Mouse (Mus musculus) R1 (cell line): ENCODE data around the gene Rnase1.
"Not testable (repeated sequence)": the region's sequence is repeated elsewhere in the genome, so short reads cannot be mapped to it uniquely, and the experiment has no call there.

Experiments used
- DNase-seq: peaks from one replicate; pipeline ENCODE4 v3.0.0-alpha.2; 2018; ENCODE audit warnings: low read depth, low spot score

The Rnase1 gene

GRCm38 (mm10) chr14:51146685-51147084, at the start of gene Rnase1:
Gene Rnase1 (minus strand): TSS chr14:51146785.
- no peak for DNase-seq

GRCm38 (mm10) chr14:51195681-51196080, 49.1 kb upstream of the Rnase1 start:
- DNase-seq: peak; percentile 92

- DNase-seq: not testable (repeated sequence)
Observed at GRCm38 (mm10) chr14:51181051-51181450, 34.5 kb upstream of the Rnase1 start.

- no peak for DNase-seq
Observed at GRCm38 (mm10) chr14:51173843-51174242, 27.3 kb upstream of the Rnase1 start.

GRCm38 (mm10) chr14:51172947-51173346, 26.4 kb upstream of the Rnase1 start:
- DNase-seq: not testable (repeated sequence)

GRCm38 (mm10) chr14:51172095-51172865, 25.7 kb upstream of the Rnase1 start:
- DNase-seq: peak; percentile 39

- DNase-seq: no peak
Observed at GRCm38 (mm10) chr14:51166068-51166467, 19.5 kb upstream of the Rnase1 start.

GRCm38 (mm10) chr14:51165435-51165834, 18.9 kb upstream of the Rnase1 start:
- DNase-seq: no peak

- not testable (repeated sequence) for DNase-seq
Observed at GRCm38 (mm10) chr14:51163323-51163722, 16.7 kb upstream of the Rnase1 start.

- not testable (repeated sequence) for DNase-seq
Observed at GRCm38 (mm10) chr14:51161976-51162375, 15.4 kb upstream of the Rnase1 start, which contains the start of gene Rnase2b. Gene Rnase2b (plus strand): TSS chr14:51162260.

GRCm38 (mm10) chr14:51157072-51157471, 10.5 kb upstream of the Rnase1 start:
- no peak for DNase-seq

- DNase-seq: no peak
Observed at GRCm38 (mm10) chr14:51156736-51157068, 10.1 kb upstream of the Rnase1 start.

- no peak for DNase-seq
Observed at GRCm38 (mm10) chr14:51156056-51156735, 9.6 kb upstream of the Rnase1 start.

GRCm38 (mm10) chr14:51152249-51152870, 5.8 kb upstream of the Rnase1 start:
- no peak for DNase-seq

GRCm38 (mm10) chr14:51150206-51150831, 3.7 kb upstream of the Rnase1 start:
- no peak for DNase-seq

GRCm38 (mm10) chr14:51149164-51149563, 2.6 kb upstream of the Rnase1 start:
- no peak for DNase-seq

- no peak for DNase-seq
Observed at GRCm38 (mm10) chr14:51148006-51148405, 1.4 kb upstream of the Rnase1 start.

GRCm38 (mm10) chr14:51145521-51145920, 1.1 kb downstream of the Rnase1 start:
- DNase-seq: no peak

- DNase-seq: no peak
Observed at GRCm38 (mm10) chr14:51144451-51144850, 2.1 kb downstream of the Rnase1 start.

- DNase-seq: no peak
Observed at GRCm38 (mm10) chr14:51143937-51144336, 2.6 kb downstream of the Rnase1 start.

- no peak for DNase-seq
Observed at GRCm38 (mm10) chr14:51143287-51143686, 3.3 kb downstream of the Rnase1 start.

- no peak for DNase-seq
Observed at GRCm38 (mm10) chr14:51142568-51142967, 4.0 kb downstream of the Rnase1 start.
